Mouse (Mus musculus) liver, embryonic 11.5 days (tissue): Measurements from ENCODE around the gene Lsm14a. TPM values are rescaled to one million over a fixed set of nuclear protein-coding genes. Genes with fewer than 3 reads are reported as not detected.

Source experiments
- ATAC-seq: fragments of 200-750 bp; cut with Nextera tagmentation; replicated peaks from 2 replicates; pipeline ENCODE4 v1.8.0; 2017; ENCODE audit warnings: moderate number of reproducible peaks, mild to moderate bottlenecking, moderate TSS enrichment, moderate library complexity; ENCODE audit not compliant: low FRiP score
- DNase-seq: peaks from one replicate; pipeline ENCODE4 v3.0.0-alpha.2; 2017; ENCODE audit warnings: low spot score
- H3K27ac ChIP-seq: fragments of 300-500 bp; sonication (generic); 2 replicates; pipeline ENCODE4 v1.5.1; 2014; ENCODE audit warnings: mild to moderate bottlenecking, low read depth, low read length, control low read depth
- H3K27me3 ChIP-seq: fragments of 300-500 bp; sonication (generic); replicated peaks from 2 replicates; pipeline ENCODE4 v1.6.1; 2014; ENCODE audit warnings: low read length, mixed read lengths; ENCODE audit not compliant: control insufficient read depth, insufficient read depth
- H3K36me3 ChIP-seq: fragments of 300-500 bp; sonication (generic); 2 replicates; pipeline ENCODE4 v1.6.1; 2014; ENCODE audit warnings: mild to moderate bottlenecking, low read length, moderate library complexity, mixed read lengths; ENCODE audit not compliant: control insufficient read depth, insufficient read depth
- H3K4me1 ChIP-seq: fragments of 300-500 bp; sonication (generic); replicated peaks from 2 replicates; pipeline ENCODE4 v1.6.1; 2014; ENCODE audit warnings: low read length, mixed read lengths; ENCODE audit not compliant: control insufficient read depth, insufficient read depth
- H3K4me2 ChIP-seq: fragments of 300-500 bp; sonication (generic); 2 replicates; pipeline ENCODE4 v1.6.1; 2014; ENCODE audit warnings: mild to moderate bottlenecking, control low read depth, moderate library complexity
- H3K4me3 ChIP-seq: fragments of 300-500 bp; sonication (generic); 2 replicates; pipeline ENCODE4 v1.5.1; 2014; ENCODE audit warnings: low read depth, low read length, control low read depth
- H3K9ac ChIP-seq: fragments of 300-500 bp; sonication (generic); 2 replicates; pipeline ENCODE4 v1.6.1; 2014; ENCODE audit warnings: low read depth, low read length, control low read depth
- H3K9me3 ChIP-seq: fragments of 300-500 bp; sonication (generic); 2 replicates; pipeline ENCODE4 v1.6.1; 2016; ENCODE audit warnings: low read length, inconsistent platforms, mixed read lengths; ENCODE audit not compliant: control insufficient read depth
- WGBS: fragments of 180-500 bp; shearing (Covaris S2); extraction: QIAGEN DNeasy Blood & Tissue Kit; methylation state at CpG from one replicate; pipeline ENCODE4 v1.1.7; 2014; 5-methylcytosine and 5-hydroxymethylcytosine counted together
- polyA plus RNA-seq: library from polyadenylated mRNA; unstranded; fragments of >200 nt; fragmentation: Nextera tagmentation; extraction: Ambion mirVana; gene quantifications from 2 replicates; pipeline ENCODE4 v1.2.1, GENCODE M21; 2014

Lsm14a gene
- 44.3 TPM in 2 replicates for polyA plus RNA-seq

GRCm38 (mm10) chr7:34393215-34393614 is at the start of gene Lsm14a:
Gene Lsm14a (minus strand): TSS chr7:34393315.
- no peak within 1 kb of the TSS for H3K4me3 ChIP-seq

GRCm38 (mm10) chr7:34438903-34439302 is 45.8 kb upstream of the Lsm14a start:
- Histone ChIP-seq H3K4me2 (no peak overlapping the region), H3K9ac (no peak overlapping the region), H3K4me1 (no peaks in the 10 kb centered on the region), H3K9me3 (no peaks in the 10 kb centered on the region), H3K4me3 (no peak overlapping the region), H3K27ac (no peak overlapping the region), H3K36me3 (no peaks in the 10 kb centered on the region), H3K27me3 (no peaks in the 10 kb centered on the region)
- ATAC-seq (no peak), DNase-seq (no peak)
- whole genome bisulfite sequencing = 42% methylated on average over 6 of the region's 6 CpGs

More at GRCm38 (mm10) chr7:34393215-34393614, at the start of gene Lsm14a:
- Histone ChIP-seq H3K9me3 (no peaks in the 10 kb centered on the region), H3K36me3 (no peaks in the 10 kb centered on the region), H3K9ac (no peak within 1 kb of the TSS), H3K27me3 (no peaks in the 10 kb centered on the region), H3K27ac (no peak within 1 kb of the TSS), H3K4me1 (0 out of 2 replicates have a peak, but pooled peaks cover 5% of the 10 kb centered on the region), H3K4me2 (no peak within 1 kb of the TSS)
- ATAC-seq (no peak), DNase-seq (no peak)

GRCm38 (mm10) chr7:34433597-34433996 is 40.5 kb upstream of the Lsm14a start:
- H3K27me3 ChIP-seq = no peaks in the 10 kb centered on the region
- H3K27ac ChIP-seq = no peak overlapping the region
- no peak overlapping the region for H3K4me2 ChIP-seq
- WGBS = 75% methylated on average over 1 of the region's 1 CpGs
- no peaks in the 10 kb centered on the region for H3K4me1 ChIP-seq
- H3K36me3 ChIP-seq = no peaks in the 10 kb centered on the region
- no peaks in the 10 kb centered on the region for H3K9me3 ChIP-seq
- H3K9ac ChIP-seq = no peak overlapping the region
- no peak for DNase-seq
- H3K4me3 ChIP-seq = no peak overlapping the region
- no peak for ATAC-seq

GRCm38 (mm10) chr7:34421201-34421600 is 28.1 kb upstream of the Lsm14a start:
- H3K4me2 ChIP-seq = no peak overlapping the region
- no peak for ATAC-seq
- 65% methylated on average over 2 of the region's 2 CpGs for WGBS

GRCm38 (mm10) chr7:34407492-34407891 is 14.4 kb upstream of the Lsm14a start:
- Histone ChIP-seq H3K36me3 (no peaks in the 10 kb centered on the region), H3K27ac (no peak overlapping the region), H3K4me1 (no peaks in the 10 kb centered on the region), H3K4me3 (no peak overlapping the region), H3K4me2 (no peak overlapping the region), H3K9me3 (no peaks in the 10 kb centered on the region), H3K27me3 (no peaks in the 10 kb centered on the region), H3K9ac (no peak overlapping the region)
- ATAC-seq = no peak
- peak; percentile 40 for DNase-seq
- 13% methylated on average over 8 of the region's 8 CpGs for WGBS

More at GRCm38 (mm10) chr7:34421201-34421600, 28.1 kb upstream of the Lsm14a start:
- Histone ChIP-seq H3K4me1 (no peaks in the 10 kb centered on the region), H3K27me3 (no peaks in the 10 kb centered on the region), H3K4me3 (no peak overlapping the region), H3K36me3 (no peaks in the 10 kb centered on the region), H3K9me3 (no peaks in the 10 kb centered on the region), H3K9ac (no peak overlapping the region), H3K27ac (no peak overlapping the region)
- no peak for DNase-seq

- 68% methylated on average over 11 of the region's 11 CpGs for WGBS
- ATAC-seq (no peak), DNase-seq (no peak)
- H3K4me2 ChIP-seq = no peak overlapping the region
- no peaks in the 10 kb centered on the region for H3K27me3 ChIP-seq
- no peak overlapping the region for H3K4me3 ChIP-seq
- H3K9me3 ChIP-seq = no peaks in the 10 kb centered on the region
- no peaks in the 10 kb centered on the region for H3K4me1 ChIP-seq
- H3K36me3 ChIP-seq = no peaks in the 10 kb centered on the region
- no peak overlapping the region for H3K27ac ChIP-seq
- no peak overlapping the region for H3K9ac ChIP-seq
These were observed 10.8 kb upstream of the Lsm14a start for GRCm38 (mm10) chr7:34403876-34404275.

- no peak overlapping the region for H3K4me3 ChIP-seq
- no peak overlapping the region for H3K9ac ChIP-seq
- 57% methylated on average over 1 of the region's 4 CpGs for WGBS
- no peak overlapping the region for H3K27ac ChIP-seq
- DNase-seq (no peak), ATAC-seq (no peak)
- no peaks in the 10 kb centered on the region for H3K36me3 ChIP-seq
- H3K9me3 ChIP-seq = no peaks in the 10 kb centered on the region
- H3K4me2 ChIP-seq = no peak overlapping the region
- no peaks in the 10 kb centered on the region for H3K27me3 ChIP-seq
- H3K4me1 ChIP-seq = no peaks in the 10 kb centered on the region
These were observed 7.0 kb upstream of the Lsm14a start for GRCm38 (mm10) chr7:34400070-34400469.

- Histone ChIP-seq H3K4me1 (no peaks in the 10 kb centered on the region), H3K4me2 (no peak overlapping the region), H3K4me3 (no peak overlapping the region), H3K9me3 (no peaks in the 10 kb centered on the region), H3K9ac (no peak overlapping the region), H3K27ac (no peak overlapping the region), H3K27me3 (no peaks in the 10 kb centered on the region), H3K36me3 (no peaks in the 10 kb centered on the region)
- DNase-seq (no peak), ATAC-seq (no peak)
- WGBS = 72% methylated on average over 5 of the region's 5 CpGs
These were observed 5.7 kb upstream of the Lsm14a start for GRCm38 (mm10) chr7:34398831-34399230.

GRCm38 (mm10) chr7:34396791-34397190 is 3.7 kb upstream of the Lsm14a start:
- H3K36me3 ChIP-seq = no peaks in the 10 kb centered on the region
- DNase-seq = no peak
- 76% methylated on average over 3 of the region's 3 CpGs for WGBS

More at GRCm38 (mm10) chr7:34396791-34397190, 3.7 kb upstream of the Lsm14a start:
- no peak for ATAC-seq
- no peak overlapping the region for H3K4me3 ChIP-seq
- H3K27me3 ChIP-seq = no peaks in the 10 kb centered on the region
- no peaks in the 10 kb centered on the region for H3K9me3 ChIP-seq
- no peak overlapping the region for H3K27ac ChIP-seq
- no peak overlapping the region for H3K9ac ChIP-seq
- H3K4me1 ChIP-seq = no peaks in the 10 kb centered on the region
- no peak overlapping the region for H3K4me2 ChIP-seq
